Mouse (Mus musculus) myocyte (in vitro differentiated cells): ENCODE results near the gene Arhgdia.

Experiments
- MAX ChIP-seq: IDR thresholded peaks from one replicate; pipeline ENCODE4 v1.6.1; 2011; ENCODE audit warnings: low read depth, mild to moderate bottlenecking, control low read depth
- POLR2A ChIP-seq: IDR thresholded peaks from one replicate; pipeline ENCODE4 v1.6.1; 2011; ENCODE audit warnings: low read depth, mild to moderate bottlenecking, control low read depth, moderate library complexity; ENCODE audit not compliant: insufficient read length
- USF1 ChIP-seq: IDR thresholded peaks from one replicate; pipeline ENCODE4 v1.6.1; 2011; ENCODE audit warnings: low read depth, mild to moderate bottlenecking, control low read depth, moderate library complexity

- TF ChIP-seq USF1 (no peak), POLR2A (no peak), MAX (no peak)
These were observed 16.3 kb downstream of the Arhgdia start for GRCm38 (mm10) chr11:120565114-120565513.
